Mouse (Mus musculus) MEL (cell line): ENCODE results near the gene Gsg1l. TPM values are rescaled to one million over a fixed set of nuclear protein-coding genes. Genes with fewer than 3 reads are reported as not detected.

Experiments
- DNase-seq: peaks from one replicate; pipeline ENCODE4 v3.0.0; 2011; ENCODE audit warnings: low read depth, low spot score
- H3K27ac ChIP-seq: 2 replicates; pipeline ENCODE4 v1.5.1; 2012; ENCODE audit warnings: low read depth, mild to moderate bottlenecking, control low read depth, low read length, moderate library complexity; ENCODE audit not compliant: control insufficient read depth
- H3K27me3 ChIP-seq, 2 experiments: fragments of 150-350 bp in 1 of 2; sonication (generic) in 1 of 2; 2 replicates each; pipeline ENCODE4 v1.6.1; 2012; ENCODE audit warnings: low read length in 2 of 2, mild to moderate bottlenecking in 2 of 2, improper control_type of control experiment in 1 of 2, moderate library complexity in 1 of 2; ENCODE audit not compliant: insufficient read depth in 2 of 2, control insufficient read depth in 1 of 2
- H3K36me3 ChIP-seq, 2 experiments: 2 replicates each; pipeline ENCODE4 v1.6.1; 2012 to 2014; ENCODE audit warnings: low read length in 2 of 2, improper control_type of control experiment in 1 of 2, inconsistent platforms in 1 of 2, mild to moderate bottlenecking in 1 of 2; ENCODE audit not compliant: insufficient read depth in 2 of 2, control insufficient read depth in 1 of 2
- H3K4me1 ChIP-seq, 2 experiments: fragments of 150-350 bp in 1 of 2; sonication (generic) in 1 of 2; 2 replicates each; pipeline ENCODE4 v1.6.1; 2012; ENCODE audit warnings: low read length in 2 of 2, improper control_type of control experiment in 1 of 2, mild to moderate bottlenecking in 1 of 2; ENCODE audit not compliant: insufficient read depth in 2 of 2, control insufficient read depth in 1 of 2
- H3K4me3 ChIP-seq, 2 experiments: fragments of 150-350 bp in 1 of 2; sonication (generic) in 1 of 2; 2 replicates each; pipeline ENCODE4 v1.5.1; 2012; ENCODE audit warnings: low read depth in 2 of 2, low read length in 2 of 2, mild to moderate bottlenecking in 2 of 2, moderate library complexity in 2 of 2, control low read depth in 1 of 2, improper control_type of control experiment in 1 of 2; ENCODE audit not compliant: control insufficient read depth in 1 of 2, insufficient read depth in 1 of 2
- H3K79me2 ChIP-seq: 2 replicates; pipeline ENCODE4 v1.6.1; 2012; ENCODE audit warnings: mild to moderate bottlenecking, low read length, moderate library complexity; ENCODE audit not compliant: control insufficient read depth, poor library complexity, insufficient read depth
- H3K9ac ChIP-seq: 2 replicates; pipeline ENCODE4 v1.6.1; 2012; ENCODE audit warnings: low read depth, mild to moderate bottlenecking, control low read depth, low read length, moderate library complexity; ENCODE audit not compliant: control insufficient read depth, poor library complexity, severe bottlenecking
- H3K9me3 ChIP-seq: fragments of 150-350 bp; sonication (generic); replicated peaks from 2 replicates; pipeline ENCODE4 v1.6.1; 2012; ENCODE audit warnings: mild to moderate bottlenecking, low read length, improper control_type of control experiment, moderate library complexity; ENCODE audit not compliant: insufficient read depth
- CHD2 ChIP-seq: IDR thresholded peaks from 2 replicates; pipeline ENCODE4 v1.6.1; 2011; ENCODE audit warnings: low read length, improper control_type of control experiment
- CTCF ChIP-seq, 3 experiments: IDR thresholded peaks in 2 of 3; conservative IDR thresholded peaks in 1 of 3; 2 replicates each; pipeline ENCODE4 v1.5.1; 2011 to 2012; ENCODE audit warnings: low read length in 3 of 3, low read depth in 2 of 3, mild to moderate bottlenecking in 2 of 3, improper control_type of control experiment in 1 of 3, inconsistent platforms in 1 of 3, mixed read lengths in 1 of 3, moderate library complexity in 1 of 3; ENCODE audit not compliant: control insufficient read depth in 1 of 3, insufficient read depth in 1 of 3, poor library complexity in 1 of 3, severe bottlenecking in 1 of 3
- GABPA ChIP-seq: IDR thresholded peaks from 2 replicates; pipeline ENCODE4 v1.6.1; 2012; ENCODE audit warnings: low read depth, mild to moderate bottlenecking, inconsistent platforms, low read length, improper control_type of control experiment, moderate library complexity
- HCFC1 ChIP-seq: IDR thresholded peaks from 2 replicates; pipeline ENCODE4 v1.6.1; 2012; ENCODE audit warnings: low read depth, mild to moderate bottlenecking, inconsistent platforms, low read length, improper control_type of control experiment, moderate library complexity
- JUND ChIP-seq: IDR thresholded peaks from 2 replicates; pipeline ENCODE4 v1.6.1; 2011; ENCODE audit warnings: low read depth, mild to moderate bottlenecking, improper control_type of control experiment, low read length
- MAFK ChIP-seq: IDR thresholded peaks from 2 replicates; pipeline ENCODE4 v1.6.1; 2011; ENCODE audit warnings: low read depth, mild to moderate bottlenecking, low read length, improper control_type of control experiment, borderline replicate concordance
- MAZ ChIP-seq: IDR thresholded peaks from 2 replicates; pipeline ENCODE4 v1.6.1; 2012; ENCODE audit warnings: low read depth, mild to moderate bottlenecking, inconsistent platforms, low read length, improper control_type of control experiment
- NELFE ChIP-seq: IDR thresholded peaks from 2 replicates; pipeline ENCODE4 v1.6.1; 2011; ENCODE audit warnings: low read depth, low read length, improper control_type of control experiment
- RCOR1 ChIP-seq: IDR thresholded peaks from 2 replicates; pipeline ENCODE4 v1.6.1; 2012; ENCODE audit warnings: low read depth, mild to moderate bottlenecking, inconsistent platforms, low read length, improper control_type of control experiment
- SIN3A ChIP-seq: IDR thresholded peaks from 2 replicates; pipeline ENCODE4 v1.6.1; 2012; ENCODE audit warnings: low read length, improper control_type of control experiment, inconsistent platforms
- TAL1 ChIP-seq: IDR thresholded peaks from 2 replicates; pipeline ENCODE4 v1.6.1; 2012; ENCODE audit warnings: mild to moderate bottlenecking, inconsistent platforms, low read length, moderate library complexity, mixed read lengths
- USF1 ChIP-seq: IDR thresholded peaks from 2 replicates; pipeline ENCODE4 v1.6.1; 2014; ENCODE audit warnings: low read depth, mild to moderate bottlenecking, inconsistent platforms, low read length, improper control_type of control experiment, moderate library complexity
- USF2 ChIP-seq, 2 experiments: IDR thresholded peaks; 2 replicates each; pipeline ENCODE4 v1.6.1; 2011 to 2012; ENCODE audit warnings: improper control_type of control experiment in 2 of 2, low read length in 2 of 2, borderline replicate concordance in 1 of 2, inconsistent platforms in 1 of 2, low read depth in 1 of 2, mild to moderate bottlenecking in 1 of 2; ENCODE audit not compliant: insufficient read depth in 1 of 2
- ZC3H11A ChIP-seq: IDR thresholded peaks from 2 replicates; pipeline ENCODE4 v1.6.1; 2012; ENCODE audit warnings: low read depth, mild to moderate bottlenecking, inconsistent platforms, low read length, improper control_type of control experiment
- ZKSCAN1 ChIP-seq: IDR thresholded peaks from 2 replicates; pipeline ENCODE4 v1.6.1; 2012; ENCODE audit warnings: low read depth, mild to moderate bottlenecking, inconsistent platforms, low read length, improper control_type of control experiment, moderate library complexity
- ZMIZ1 ChIP-seq: IDR thresholded peaks from 2 replicates; pipeline ENCODE4 v1.6.1; 2012; ENCODE audit warnings: low read depth, mild to moderate bottlenecking, inconsistent platforms, low read length, improper control_type of control experiment, moderate library complexity
- polyA plus RNA-seq, 2 experiments: library from polyadenylated mRNA; stranded (reverse) in 1 of 2; unstranded in 1 of 2; fragments of >175 nt in 1 of 2; fragments of >200 nt in 1 of 2; gene quantifications; 2 replicates each; pipeline versions ENCODE4 v1.2.1 to v1.2.4; 2012; ENCODE audit warnings: low replicate concordance in 2 of 2, low read depth in 1 of 2; ENCODE audit not compliant: insufficient read length in 2 of 2, insufficient read depth in 1 of 2, missing spikeins in 1 of 2
- total RNA-seq: library from RNA; depleted of rRNA; stranded (reverse); fragments of 300-350 nt; gene quantifications from 2 replicates; pipeline ENCODE4 v1.2.3, GENCODE M21; 2012

Gsg1l gene
- total and polyA plus RNA-seq, 3 experiments, result not detected

DNA sequence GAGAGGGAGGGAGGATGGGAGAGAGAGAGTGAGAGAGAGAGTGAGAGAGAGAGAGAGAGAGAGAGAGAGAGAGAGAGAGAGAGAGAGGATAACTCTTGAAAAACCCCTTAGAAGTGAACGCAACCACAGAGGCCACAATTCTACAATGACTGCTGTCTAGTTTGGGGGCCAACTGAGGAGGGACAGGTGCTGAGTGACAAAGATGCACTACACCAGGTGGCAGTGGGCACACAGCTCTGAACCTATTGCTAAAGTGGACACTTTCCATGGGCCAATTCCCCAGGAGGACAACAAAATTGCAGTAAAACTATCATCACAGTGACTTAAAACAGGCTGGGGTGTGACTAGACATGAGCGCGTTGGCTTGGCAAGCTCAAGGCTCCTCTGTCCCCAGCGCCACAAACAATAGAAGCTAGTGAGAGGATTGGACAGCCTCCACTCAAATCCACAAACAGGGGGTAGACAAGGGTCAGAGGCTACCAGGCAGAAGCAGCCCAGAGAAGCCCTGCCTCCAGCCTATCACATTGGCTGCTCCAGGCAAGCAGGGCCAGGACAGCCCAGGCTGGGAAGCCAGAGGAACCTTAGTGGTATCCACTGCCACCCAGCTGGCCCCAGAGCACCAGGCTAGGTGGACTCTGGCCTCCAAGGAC is 73.9 kb downstream of the Gsg1l start:
- Histone ChIP-seq H3K4me3 (no peak overlapping the region), H3K36me3 (no peaks in the 10 kb centered on the region), H3K27me3 (no peaks in the 10 kb centered on the region), H3K79me2 (no peaks in the 10 kb centered on the region), H3K27ac (no peak overlapping the region), H3K4me1 (no peaks in the 10 kb centered on the region), H3K9ac (no peak overlapping the region), H3K9me3 (no peaks in the 10 kb centered on the region)
- no peak for DNase-seq
- TF ChIP-seq NELFE (no peak), HCFC1 (no peak), GABPA (no peak), MAZ (no peak)

- no peak for DNase-seq
- Histone ChIP-seq H3K9ac (no peak overlapping the region), H3K4me3 (no peak overlapping the region), H3K79me2 (no peaks in the 10 kb centered on the region), H3K27ac (no peak overlapping the region), H3K9me3 (no peaks in the 10 kb centered on the region), H3K27me3 (no peaks in the 10 kb centered on the region), H3K36me3 (no peaks in the 10 kb centered on the region), H3K4me1 (no peaks in the 10 kb centered on the region)
- TF ChIP-seq ZMIZ1, result no peak
- TF ChIP-seq USF2 (IDR thresholded peaks at IDR 0.05; ENCODE audit: borderline replicate concordance in 1 of 2, insufficient read depth in 1 of 2, low read depth in 1 of 2, low read length in 2 of 2), result no peak
- TF ChIP-seq MAFK, result no peak
- TF ChIP-seq ZKSCAN1, result no peak
- TF ChIP-seq JUND, result no peak
- TF ChIP-seq ZC3H11A, result no peak
- no peak for TF ChIP-seq SIN3A
- no peak for TF ChIP-seq RCOR1
- TF ChIP-seq TAL1, result no peak
- no peak for TF ChIP-seq USF1
- TF ChIP-seq GABPA, result no peak
- TF ChIP-seq CHD2, result no peak
- TF ChIP-seq CTCF (IDR thresholded peaks at IDR 0.05 in 2 of 3, conservative IDR thresholded peaks at IDR 0.05 in 1 of 3; ENCODE audit: control insufficient read depth in 1 of 3, insufficient read depth in 1 of 3, low read depth in 2 of 3, low read length in 3 of 3, poor library complexity in 1 of 3, severe bottlenecking in 1 of 3), result no peak
Observed at GRCm38 (mm10) chr7:126007132-126007910, 74.9 kb downstream of the Gsg1l start.
